Mouse (Mus musculus): ENCODE data around the gene Slain2. TPM values are rescaled to one million over a fixed set of nuclear protein-coding genes. Genes with fewer than 3 reads are reported as not detected.
"Not testable (repeated sequence)": the region's sequence is repeated elsewhere in the genome, so short reads cannot be mapped to it uniquely, and the experiment has no call there.

Gene Slain2
- polyA plus RNA-seq, 1 experiment from 2014 or later = 15.7 TPM

DNA sequence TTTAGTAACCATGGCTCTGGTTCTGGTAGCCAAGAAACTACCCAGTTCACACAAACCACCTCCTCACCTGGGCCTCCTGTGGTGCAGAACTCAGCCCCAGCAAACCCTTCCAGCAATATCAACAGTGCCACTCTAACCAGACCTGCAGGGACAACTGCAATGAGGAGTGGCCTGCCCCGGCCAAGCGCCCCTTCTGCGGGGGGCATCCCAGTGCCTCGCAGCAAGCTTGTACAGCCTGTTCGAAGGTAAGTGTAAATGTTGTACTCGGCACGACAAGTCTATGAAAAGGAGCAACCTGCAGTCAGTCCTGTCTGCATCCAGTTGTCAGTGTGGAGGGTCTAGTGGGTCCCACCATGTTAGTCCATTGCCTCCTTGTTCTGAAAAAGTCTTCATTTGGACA, 60.5 kb downstream of the Slain2 start, which contains the start of gene Gm10135:
Gene Gm10135, minus strand, starts transcription at position 101 of the 400 bp plus-strand sequence.
- no peak for ATAC-seq (ENCODE audit: low FRiP score)
- Histone ChIP-seq H3K9ac (no peak within 1 kb of the TSS), H3K4me3 (no peak within 1 kb of the TSS), H3K27me3 (no peaks in the 10 kb centered on the region), H3K27ac (no peak within 1 kb of the TSS), H3K4me2 (no peak within 1 kb of the TSS), H3K36me3 (peaks cover 44% of the 10 kb centered on the region), H3K4me1 (replicated peaks) (no peaks in the 10 kb centered on the region), H3K9me3 (no peaks in the 10 kb centered on the region)
- 96% methylated on average over 7 of the region's 7 CpGs for WGBS

- H3K9ac ChIP-seq = no peak overlapping the region
- peaks cover 46% of the 10 kb centered on the region for H3K36me3 ChIP-seq
- H3K4me1 ChIP-seq (replicated peaks) = no peaks in the 10 kb centered on the region
- H3K4me3 ChIP-seq = no peak overlapping the region
- WGBS = 93% methylated on average over 6 of the region's 6 CpGs
- no peaks in the 10 kb centered on the region for H3K9me3 ChIP-seq
- H3K4me2 ChIP-seq = no peak overlapping the region
- no peaks in the 10 kb centered on the region for H3K27me3 ChIP-seq
- no peak for ATAC-seq (ENCODE audit: low FRiP score)
- H3K27ac ChIP-seq = no peak overlapping the region
These were observed 61.9 kb downstream of the Slain2 start for GRCm38 (mm10) chr5:72975996-72976395.

DNA sequence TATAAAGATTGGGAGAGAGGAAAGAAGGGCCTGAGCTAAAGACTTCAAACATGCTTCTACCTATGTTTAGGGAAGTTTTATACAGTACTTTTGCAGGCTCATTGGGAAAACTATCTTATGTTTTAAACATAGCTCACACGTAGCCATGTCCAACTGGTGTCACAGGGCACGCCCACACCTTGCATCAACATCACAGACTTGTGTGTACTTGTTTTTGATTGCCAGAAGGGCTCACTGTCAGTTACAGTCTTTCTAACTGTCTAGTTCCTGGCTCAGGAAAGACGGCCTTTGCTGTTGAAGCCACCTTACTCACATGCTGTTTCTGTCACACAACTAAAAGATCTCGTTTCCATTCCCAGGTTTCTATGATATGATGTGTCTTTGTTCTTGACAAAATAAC, 62.4 kb downstream of the Slain2 start:
- no peak for ATAC-seq (ENCODE audit: low FRiP score)
- no peaks in the 10 kb centered on the region for H3K4me1 ChIP-seq (replicated peaks)
- H3K4me2 ChIP-seq = no peak overlapping the region
- H3K36me3 ChIP-seq = peaks cover 49% of the 10 kb centered on the region
- H3K27me3 ChIP-seq = no peaks in the 10 kb centered on the region
- no peaks in the 10 kb centered on the region for H3K9me3 ChIP-seq
- H3K4me3 ChIP-seq = no peak overlapping the region
- H3K27ac ChIP-seq = no peak overlapping the region
- 90% methylated on average over 4 of the region's 4 CpGs for WGBS
- no peak overlapping the region for H3K9ac ChIP-seq

GRCm38 (mm10) chr5:72984091-72984490, 70.0 kb downstream of the Slain2 start:
- Histone ChIP-seq H3K36me3 (peaks cover 18% of the 10 kb centered on the region), H3K4me2 (no peak overlapping the region), H3K4me1 (replicated peaks) (no peaks in the 10 kb centered on the region), H3K9ac (no peak overlapping the region), H3K27ac (no peak overlapping the region), H3K4me3 (no peak overlapping the region), H3K27me3 (no peaks in the 10 kb centered on the region), H3K9me3 (no peaks in the 10 kb centered on the region)
- ATAC-seq (ENCODE audit: low FRiP score) = no peak
- 11% methylated on average over 2 of the region's 2 CpGs for WGBS

GRCm38 (mm10) chr5:72987786-72988185, 73.7 kb downstream of the Slain2 start:
- Histone ChIP-seq H3K4me1 (replicated peaks) (peaks cover 14% of the 10 kb centered on the region; the same call in 1 of the 2 replicates), H3K4me3 (no peak overlapping the region), H3K36me3 (no peaks in the 10 kb centered on the region), H3K27me3 (no peaks in the 10 kb centered on the region), H3K9ac (no peak overlapping the region), H3K9me3 (no peaks in the 10 kb centered on the region), H3K27ac (no peak overlapping the region), H3K4me2 (no peak overlapping the region)
- WGBS = 91% methylated on average over 7 of the region's 7 CpGs
- no peak for ATAC-seq (ENCODE audit: low FRiP score)

DNA sequence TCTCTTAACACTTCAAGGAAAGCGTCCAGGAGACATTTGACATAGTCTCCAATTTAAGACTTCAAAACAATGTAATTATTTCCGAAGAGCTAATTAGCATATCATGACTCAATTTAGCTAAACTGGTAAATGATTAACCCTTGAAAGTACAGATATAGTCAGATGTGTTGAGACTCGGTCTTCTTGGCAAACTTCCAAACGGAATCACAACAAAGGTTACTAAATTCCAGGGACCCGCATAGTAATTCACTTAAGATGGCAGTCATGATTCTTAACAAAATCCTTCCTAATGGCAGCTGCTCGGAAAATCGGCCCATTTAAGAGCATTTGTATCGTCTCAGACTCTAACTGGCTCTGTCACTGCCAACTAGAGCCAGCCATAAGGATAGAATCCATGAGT, 75.7 kb downstream of the Slain2 start:
- 68% methylated on average over 8 of the region's 8 CpGs for WGBS
- H3K9ac ChIP-seq = no peak overlapping the region
- no peak overlapping the region for H3K4me2 ChIP-seq
- no peak overlapping the region for H3K27ac ChIP-seq
- ATAC-seq (ENCODE audit: low FRiP score) = no peak
- H3K4me3 ChIP-seq = no peak overlapping the region
- H3K9me3 ChIP-seq = no peaks in the 10 kb centered on the region
- no peaks in the 10 kb centered on the region for H3K27me3 ChIP-seq
- peaks cover 21% of the 10 kb centered on the region for H3K4me1 ChIP-seq (replicated peaks)
- H3K36me3 ChIP-seq = no peaks in the 10 kb centered on the region

DNA sequence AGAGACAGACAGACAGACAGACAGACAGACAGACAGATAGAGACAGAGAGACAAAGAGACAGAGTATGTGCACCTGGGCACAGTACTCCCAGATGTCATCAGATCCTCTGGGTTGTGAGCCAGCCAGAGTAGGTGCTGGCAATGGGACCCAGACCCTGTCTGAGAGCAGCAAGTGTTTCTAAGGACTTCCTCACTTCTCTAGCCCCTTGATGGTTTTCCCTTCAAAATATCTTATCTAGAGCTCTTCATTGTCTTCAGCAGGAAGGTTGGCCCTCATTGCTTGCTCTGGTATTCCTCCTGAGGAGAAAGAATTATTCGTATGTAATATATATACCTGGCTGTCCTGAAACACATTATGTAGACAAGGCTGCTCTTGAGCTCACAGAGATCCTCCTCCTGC, 78.4 kb downstream of the Slain2 start:
- 94% methylated on average over 1 of the region's 1 CpGs for WGBS
- no peak overlapping the region for H3K4me3 ChIP-seq
- ATAC-seq (ENCODE audit: low FRiP score) = no peak
- no peaks in the 10 kb centered on the region for H3K9me3 ChIP-seq
- H3K27ac ChIP-seq = no peak overlapping the region
- H3K4me1 ChIP-seq (replicated peaks) = peaks cover 25% of the 10 kb centered on the region
- H3K9ac ChIP-seq = no peak overlapping the region
- no peaks in the 10 kb centered on the region for H3K36me3 ChIP-seq
- H3K27me3 ChIP-seq = no peaks in the 10 kb centered on the region
- H3K4me2 ChIP-seq = no peak overlapping the region

GRCm38 (mm10) chr5:72994424-72994823, 80.3 kb downstream of the Slain2 start:
- Histone ChIP-seq H3K9me3 (no peaks in the 10 kb centered on the region), H3K36me3 (no peaks in the 10 kb centered on the region), H3K27me3 (no peaks in the 10 kb centered on the region), H3K9ac (no peak overlapping the region), H3K4me3 (no peak overlapping the region), H3K4me2 (no peak overlapping the region), H3K27ac (no peak overlapping the region), H3K4me1 (replicated peaks) (peaks cover 25% of the 10 kb centered on the region)
- WGBS = 23% methylated on average over 8 of the region's 8 CpGs
- ATAC-seq (ENCODE audit: low FRiP score) = no peak

- Histone ChIP-seq H3K4me1 (replicated peaks) (peaks cover 23% of the 10 kb centered on the region), H3K9me3 (no peaks in the 10 kb centered on the region), H3K4me2 (no peak overlapping the region), H3K27ac (no peak overlapping the region), H3K4me3 (no peak overlapping the region), H3K27me3 (no peaks in the 10 kb centered on the region), H3K36me3 (no peaks in the 10 kb centered on the region), H3K9ac (no peak overlapping the region)
- WGBS = 44% methylated on average over 2 of the region's 2 CpGs
- ATAC-seq (ENCODE audit: low FRiP score) = no peak
These were observed 80.8 kb downstream of the Slain2 start for GRCm38 (mm10) chr5:72994928-72995327.

- Histone ChIP-seq H3K9me3 (no peaks in the 10 kb centered on the region), H3K4me3 (no peak overlapping the region), H3K36me3 (no peaks in the 10 kb centered on the region), H3K27me3 (no peaks in the 10 kb centered on the region), H3K27ac (peak overlapping the region; percentile 30), H3K4me1 (replicated peaks) (peaks cover 19% of the 10 kb centered on the region), H3K4me2 (peak overlapping the region; percentile 29), H3K9ac (no peak overlapping the region)
- ATAC-seq (ENCODE audit: low FRiP score) = peak; percentile 43; the same call in 1 of the 2 replicates
- WGBS = 15% methylated on average over 10 of the region's 10 CpGs
These were observed 81.3 kb downstream of the Slain2 start for GRCm38 (mm10) chr5:72995379-72995778.

DNA sequence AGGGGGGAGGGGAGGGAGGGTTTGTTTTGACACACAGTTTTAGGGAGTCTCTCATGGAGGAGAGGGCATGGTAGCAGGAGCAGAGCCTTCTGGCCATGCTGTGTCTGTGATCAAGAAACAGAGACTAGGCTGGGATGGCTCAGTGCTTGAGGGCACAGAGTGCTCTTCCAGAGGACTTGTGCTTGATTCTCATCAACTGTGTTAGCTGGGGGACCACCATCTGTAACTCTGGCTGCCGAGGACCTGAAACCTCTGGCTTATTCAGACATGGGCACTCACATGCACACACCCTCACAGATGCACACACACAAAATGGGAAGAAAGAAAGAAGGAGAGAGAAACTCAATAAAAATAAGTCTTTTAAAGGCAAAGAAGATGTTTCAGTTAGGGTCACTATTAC, 84.4 kb downstream of the Slain2 start:
- 94% methylated on average over 1 of the region's 1 CpGs for WGBS
- not testable (repeated sequence) for H3K36me3 ChIP-seq; H3K27ac ChIP-seq; H3K27me3 ChIP-seq; H3K9me3 ChIP-seq; H3K4me3 ChIP-seq; H3K9ac ChIP-seq; H3K4me2 ChIP-seq; ATAC-seq (ENCODE audit: low FRiP score)
- H3K4me1 ChIP-seq (replicated peaks) = peaks cover 11% of the 10 kb centered on the region

DNA sequence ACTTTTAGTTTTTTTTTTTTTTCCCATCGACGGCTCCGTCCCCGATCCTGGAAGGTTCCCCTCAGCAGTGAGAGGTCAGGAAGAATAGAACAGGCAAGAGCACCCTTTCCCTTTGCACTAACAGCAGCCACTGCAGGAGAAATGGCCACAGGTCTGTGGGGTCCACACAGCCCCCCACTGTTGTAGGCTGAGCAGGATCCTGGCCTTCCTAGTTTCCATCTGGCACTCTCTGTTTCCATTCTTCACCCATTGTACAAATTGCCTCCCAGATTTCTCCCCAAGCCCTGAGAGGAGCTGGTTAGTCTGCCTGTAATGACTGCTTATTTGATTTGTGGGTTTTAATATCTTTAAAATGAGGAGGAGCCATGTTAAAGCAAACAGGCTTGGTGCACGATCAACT, 89.9 kb downstream of the Slain2 start:
- Histone ChIP-seq H3K4me3 (no peak overlapping the region), H3K4me2 (no peak overlapping the region), H3K36me3 (no peaks in the 10 kb centered on the region), H3K9me3 (no peaks in the 10 kb centered on the region), H3K27ac (no peak overlapping the region), H3K4me1 (replicated peaks) (peaks cover 6% of the 10 kb centered on the region), H3K27me3 (peaks cover 31% of the 10 kb centered on the region), H3K9ac (no peak overlapping the region)
- 91% methylated on average over 5 of the region's 5 CpGs for WGBS
- ATAC-seq (ENCODE audit: low FRiP score) = no peak

GRCm38 (mm10) chr5:73006784-73007581, 92.9 kb downstream of the Slain2 start, which contains the start of gene Slc10a4:
Gene Slc10a4 (plus strand): TSS chr5:73006883.
- peak within 1 kb of the TSS; percentile 50 for H3K4me3 ChIP-seq
- peak within 1 kb of the TSS; percentile 73 for H3K27ac ChIP-seq
- peaks cover 31% of the 10 kb centered on the region for H3K27me3 ChIP-seq
- H3K4me1 ChIP-seq (replicated peaks) = peaks cover 6% of the 10 kb centered on the region
- H3K9me3 ChIP-seq = no peaks in the 10 kb centered on the region
- no peaks in the 10 kb centered on the region for H3K36me3 ChIP-seq
- WGBS = 8% methylated on average over 65 of the region's 65 CpGs
- H3K9ac ChIP-seq = peak within 1 kb of the TSS; percentile 76
- peak within 1 kb of the TSS; percentile 69 for H3K4me2 ChIP-seq
- ATAC-seq (ENCODE audit: low FRiP score) = peak; percentile 93

All from hindbrain, embryonic 13.5 days (tissue).